Mouse (Mus musculus) heart, embryonic 13.5 days (tissue): ENCODE results near the gene Lmx1b. TPM values are rescaled to one million over a fixed set of nuclear protein-coding genes. Genes with fewer than 3 reads are reported as not detected.

Source experiments
- ATAC-seq: fragments of 200-750 bp; cut with Nextera tagmentation; 2 replicates; pipeline ENCODE4 v1.8.0; 2017; ENCODE audit warnings: moderate TSS enrichment; ENCODE audit not compliant: insufficient number of reproducible peaks, low FRiP score, low TSS enrichment; ENCODE audit errors: extremely low read depth
- H3K27ac ChIP-seq: fragments of 300-500 bp; sonication (generic); replicated peaks from 2 replicates; pipeline ENCODE4 v1.5.1; 2015; ENCODE audit warnings: moderate library complexity, mild to moderate bottlenecking, inconsistent platforms
- H3K27me3 ChIP-seq: fragments of 300-500 bp; sonication (generic); replicated peaks from 2 replicates; pipeline ENCODE4 v1.6.1; 2015; ENCODE audit warnings: mild to moderate bottlenecking, inconsistent platforms
- H3K36me3 ChIP-seq: fragments of 300-500 bp; sonication (generic); 2 replicates; pipeline ENCODE4 v1.6.1; 2015; ENCODE audit warnings: mild to moderate bottlenecking, inconsistent platforms
- H3K4me1 ChIP-seq: fragments of 300-500 bp; sonication (generic); 2 replicates; pipeline ENCODE4 v1.6.1; 2015; ENCODE audit warnings: inconsistent platforms
- H3K4me2 ChIP-seq: fragments of 300-500 bp; sonication (generic); 2 replicates; pipeline ENCODE4 v1.6.1; 2015; ENCODE audit warnings: inconsistent platforms, mild to moderate bottlenecking, moderate library complexity
- H3K4me3 ChIP-seq: fragments of 300-500 bp; sonication (generic); 2 replicates; pipeline ENCODE4 v1.5.1; 2015; ENCODE audit warnings: moderate library complexity, mild to moderate bottlenecking, inconsistent platforms
- H3K9ac ChIP-seq: fragments of 300-500 bp; sonication (generic); 2 replicates; pipeline ENCODE4 v1.6.1; 2015; ENCODE audit warnings: inconsistent platforms, mild to moderate bottlenecking, moderate library complexity
- H3K9me3 ChIP-seq: fragments of 300-500 bp; sonication (generic); 2 replicates; pipeline ENCODE4 v1.6.1; 2016; ENCODE audit warnings: inconsistent platforms
- WGBS: fragments of 180-500 bp; shearing (Covaris S2); methylation state at CpG from one replicate; pipeline ENCODE4 v1.1.7; 2015; ENCODE audit warnings: mixed read lengths; 5-methylcytosine and 5-hydroxymethylcytosine counted together
- polyA plus RNA-seq: library from polyadenylated mRNA; unstranded; fragments of >200 nt; fragmentation: Nextera tagmentation; extraction: Ambion mirVana; gene quantifications from 2 replicates; pipeline ENCODE4 v1.2.1, GENCODE M21; 2015

Gene Lmx1b
- polyA plus RNA-seq, 1 experiment from 2014 or later, result not detected

DNA sequence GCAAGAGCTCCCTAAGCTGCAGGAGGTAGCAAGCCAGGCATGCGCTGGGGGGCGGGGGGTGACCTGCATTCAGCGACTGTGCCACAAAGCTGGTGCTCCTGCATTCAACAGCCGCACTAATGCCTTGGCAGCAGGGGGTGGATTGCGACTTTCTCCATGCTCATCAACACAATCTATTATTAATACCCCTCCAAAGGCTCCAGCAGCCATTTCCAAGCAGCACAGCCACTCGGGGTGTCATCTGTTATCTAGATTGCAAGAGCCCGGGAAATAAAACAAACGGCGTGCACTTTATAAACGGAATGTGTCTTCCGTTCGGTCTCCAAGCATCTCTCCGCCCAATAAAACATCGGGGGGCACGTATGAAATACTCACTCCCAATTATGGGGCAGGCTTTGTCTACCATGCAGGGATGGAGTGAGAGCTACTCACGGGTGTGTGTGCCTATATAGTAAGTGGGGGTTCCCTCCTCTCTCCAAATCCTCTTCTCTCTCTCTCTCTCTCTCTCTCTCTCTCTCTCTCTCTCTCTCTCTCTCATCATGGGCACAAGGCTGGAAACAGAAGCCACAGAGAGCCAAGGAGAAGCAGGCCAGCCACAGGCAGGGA lies 69.0 kb downstream of the Lmx1b start:
- Histone ChIP-seq H3K4me2 (no peak overlapping the region), H3K27me3 (peaks cover 94% of the 10 kb centered on the region), H3K27ac (no peak overlapping the region), H3K9me3 (no peaks in the 10 kb centered on the region), H3K9ac (no peak overlapping the region), H3K36me3 (no peaks in the 10 kb centered on the region), H3K4me1 (no peaks in the 10 kb centered on the region; the same call in 1 of the 2 replicates), H3K4me3 (no peak overlapping the region)
- ATAC-seq, result no peak
- 43% methylated on average over 16 of the region's 16 CpGs for WGBS

DNA sequence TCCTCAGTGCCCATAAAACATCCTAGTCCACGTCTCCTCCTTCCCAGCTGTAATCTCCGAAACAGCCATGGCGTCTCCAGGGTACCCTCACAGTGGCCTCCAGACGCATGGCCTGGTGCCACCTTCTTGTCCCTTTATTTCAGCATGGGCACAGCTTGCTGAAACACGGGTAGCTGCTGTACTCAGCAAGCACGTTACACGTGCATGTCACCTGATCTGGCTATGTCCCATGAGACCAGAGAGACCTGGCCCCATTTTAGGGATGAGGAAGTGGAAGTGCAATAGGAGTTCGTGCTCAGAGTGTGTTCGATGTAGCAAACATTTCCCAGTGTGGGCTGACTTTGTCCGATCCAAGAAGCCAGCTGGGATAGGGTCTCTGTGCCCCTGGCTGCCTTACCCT lies 70.6 kb downstream of the Lmx1b start:
- H3K27ac ChIP-seq, result no peak overlapping the region
- no peak overlapping the region for H3K9ac ChIP-seq
- peaks cover 9% of the 10 kb centered on the region for H3K4me1 ChIP-seq
- H3K9me3 ChIP-seq, result no peaks in the 10 kb centered on the region
- H3K27me3 ChIP-seq, result peaks cover 91% of the 10 kb centered on the region
- no peaks in the 10 kb centered on the region for H3K36me3 ChIP-seq
- ATAC-seq, result no peak
- WGBS, result 69% methylated on average over 10 of the region's 10 CpGs
- no peak overlapping the region for H3K4me2 ChIP-seq
- no peak overlapping the region for H3K4me3 ChIP-seq

DNA sequence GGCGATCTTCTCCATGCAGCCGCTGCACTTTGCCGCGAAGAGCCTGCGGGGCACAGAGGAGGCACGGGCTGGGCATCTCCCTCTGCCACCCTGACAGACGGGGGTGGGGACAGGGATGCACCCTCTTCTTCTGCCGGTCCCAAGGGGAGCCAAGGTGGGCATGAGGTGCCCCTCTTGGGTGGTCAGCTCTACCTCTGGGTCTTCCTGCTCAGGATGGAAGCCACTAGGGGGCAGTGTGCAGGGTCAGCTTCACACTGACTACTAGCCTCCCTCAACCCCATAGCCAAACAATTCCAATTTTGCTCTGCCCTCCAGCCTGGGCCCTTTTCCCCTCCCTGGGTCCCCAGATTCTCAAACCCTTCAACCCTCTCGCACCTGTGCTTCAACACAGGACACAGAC lies 71.1 kb downstream of the Lmx1b start:
- Histone ChIP-seq H3K36me3 (no peaks in the 10 kb centered on the region), H3K9ac (no peak overlapping the region), H3K4me3 (peak overlapping the region; percentile 29), H3K27ac (no peak overlapping the region), H3K9me3 (no peaks in the 10 kb centered on the region), H3K4me2 (peak overlapping the region; percentile 50), H3K27me3 (peaks cover 93% of the 10 kb centered on the region), H3K4me1 (peaks cover 9% of the 10 kb centered on the region)
- no peak for ATAC-seq
- 8% methylated on average over 9 of the region's 9 CpGs for WGBS

DNA sequence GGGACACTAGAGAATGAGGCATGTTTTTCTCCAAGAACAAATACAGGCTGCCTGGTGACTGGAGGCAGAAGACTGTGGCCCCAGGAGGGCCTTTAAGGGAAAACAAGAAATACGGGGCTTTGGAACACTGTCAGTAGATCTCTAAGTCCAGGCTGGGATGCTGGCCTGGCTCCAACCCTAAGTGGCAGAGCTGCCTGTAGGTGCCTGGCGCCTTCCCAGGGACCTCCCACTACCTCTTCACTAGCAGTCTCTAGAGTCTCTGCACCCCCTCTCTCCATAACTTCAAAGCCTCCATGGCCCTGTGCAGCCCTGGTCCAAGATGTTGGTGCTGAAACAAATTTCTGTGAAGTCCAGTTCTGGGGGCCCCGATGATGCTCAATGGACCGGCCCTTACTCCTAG lies 74.4 kb downstream of the Lmx1b start:
- Histone ChIP-seq H3K27me3 (peaks cover 80% of the 10 kb centered on the region), H3K4me3 (no peak overlapping the region), H3K4me2 (no peak overlapping the region), H3K9me3 (no peaks in the 10 kb centered on the region), H3K27ac (no peak overlapping the region), H3K9ac (no peak overlapping the region), H3K36me3 (no peaks in the 10 kb centered on the region), H3K4me1 (peaks cover 9% of the 10 kb centered on the region)
- no peak for ATAC-seq
- 42% methylated on average over 4 of the region's 4 CpGs for WGBS

DNA sequence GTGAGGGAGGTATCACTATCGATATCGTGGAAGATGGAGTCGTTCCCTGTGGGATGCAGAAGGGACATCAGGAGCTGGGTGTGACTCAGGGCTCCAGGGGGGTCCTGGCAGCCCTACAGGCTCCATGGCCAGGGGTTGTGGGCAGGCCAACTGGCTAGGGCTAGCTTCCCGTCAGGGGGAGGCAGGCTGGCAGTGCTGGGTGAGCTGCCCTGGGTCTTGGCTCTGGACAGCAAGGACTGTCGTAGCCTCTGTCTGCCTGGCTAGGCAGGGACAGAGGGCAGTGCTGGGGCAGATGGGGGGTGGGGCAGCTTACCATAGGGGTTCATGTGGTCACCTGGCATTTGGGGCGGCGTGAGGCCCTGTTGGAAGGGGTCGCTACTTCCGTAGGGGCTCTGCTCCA lies 75.6 kb downstream of the Lmx1b start:
- H3K4me2 ChIP-seq, result no peak overlapping the region
- H3K9ac ChIP-seq, result no peak overlapping the region
- no peaks in the 10 kb centered on the region for H3K36me3 ChIP-seq
- H3K27me3 ChIP-seq, result peaks cover 80% of the 10 kb centered on the region
- H3K9me3 ChIP-seq, result no peaks in the 10 kb centered on the region
- WGBS, result 81% methylated on average over 9 of the region's 9 CpGs
- H3K4me1 ChIP-seq, result peaks cover 9% of the 10 kb centered on the region
- H3K27ac ChIP-seq, result no peak overlapping the region
- ATAC-seq, result no peak
- H3K4me3 ChIP-seq, result no peak overlapping the region

DNA sequence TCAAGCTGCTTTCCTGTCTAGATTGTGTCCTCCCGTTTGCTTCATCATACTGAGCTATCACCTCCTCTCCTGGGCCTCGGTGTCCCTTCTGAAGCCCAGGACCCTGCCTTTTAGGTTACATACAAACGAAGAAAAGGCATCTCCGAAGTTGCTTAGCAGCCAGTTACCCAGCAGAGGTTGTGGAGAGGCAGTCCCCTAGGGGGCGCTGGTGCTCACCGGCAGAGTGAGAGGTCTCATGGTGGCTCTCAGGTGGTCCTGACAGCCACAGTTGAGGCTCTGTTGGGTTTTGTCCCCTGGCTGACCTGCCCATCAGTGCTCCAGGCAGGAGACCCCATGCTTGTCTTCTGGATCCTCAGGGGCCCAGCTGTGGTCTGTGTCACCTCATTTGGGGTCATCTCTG lies 80.6 kb downstream of the Lmx1b start:
- no peaks in the 10 kb centered on the region for H3K9me3 ChIP-seq
- H3K27me3 ChIP-seq, result peaks cover 69% of the 10 kb centered on the region
- no peak overlapping the region for H3K27ac ChIP-seq
- H3K4me3 ChIP-seq, result no peak overlapping the region
- H3K36me3 ChIP-seq, result no peaks in the 10 kb centered on the region
- H3K4me2 ChIP-seq, result no peak overlapping the region; the same call in 1 of the 2 replicates
- H3K4me1 ChIP-seq, result peaks cover 5% of the 10 kb centered on the region; the same call in 1 of the 2 replicates
- 10% methylated on average over 6 of the region's 6 CpGs for WGBS
- no peak overlapping the region for H3K9ac ChIP-seq
- ATAC-seq, result no peak

DNA sequence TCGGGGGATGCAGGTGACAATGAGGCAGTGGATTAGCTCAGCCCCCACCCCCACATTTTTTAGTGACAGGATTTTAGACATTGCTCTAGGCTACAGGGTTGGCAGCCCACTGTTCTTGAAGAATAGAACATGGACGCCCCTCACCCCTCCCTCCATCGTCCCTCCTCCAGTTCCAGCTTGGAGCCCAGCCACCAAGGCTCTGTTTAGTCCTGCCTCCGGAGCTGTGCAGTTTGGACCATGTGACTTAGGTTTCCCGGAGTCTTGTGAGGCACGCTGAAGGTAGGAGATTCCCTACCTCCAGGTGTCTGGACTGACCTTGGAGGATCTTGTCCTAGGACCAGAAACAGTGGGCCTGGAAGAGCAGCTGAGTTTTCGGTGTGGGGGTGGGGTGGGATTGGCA lies 81.0 kb downstream of the Lmx1b start:
- H3K4me3 ChIP-seq, result no peak overlapping the region
- no peaks in the 10 kb centered on the region for H3K9me3 ChIP-seq
- H3K27ac ChIP-seq, result no peak overlapping the region
- H3K36me3 ChIP-seq, result no peaks in the 10 kb centered on the region
- H3K9ac ChIP-seq, result no peak overlapping the region
- peaks cover 5% of the 10 kb centered on the region; the same call in 1 of the 2 replicates for H3K4me1 ChIP-seq
- peaks cover 68% of the 10 kb centered on the region for H3K27me3 ChIP-seq
- H3K4me2 ChIP-seq, result no peak overlapping the region; the same call in 1 of the 2 replicates
- 37% methylated on average over 7 of the region's 7 CpGs for WGBS
- no peak for ATAC-seq

DNA sequence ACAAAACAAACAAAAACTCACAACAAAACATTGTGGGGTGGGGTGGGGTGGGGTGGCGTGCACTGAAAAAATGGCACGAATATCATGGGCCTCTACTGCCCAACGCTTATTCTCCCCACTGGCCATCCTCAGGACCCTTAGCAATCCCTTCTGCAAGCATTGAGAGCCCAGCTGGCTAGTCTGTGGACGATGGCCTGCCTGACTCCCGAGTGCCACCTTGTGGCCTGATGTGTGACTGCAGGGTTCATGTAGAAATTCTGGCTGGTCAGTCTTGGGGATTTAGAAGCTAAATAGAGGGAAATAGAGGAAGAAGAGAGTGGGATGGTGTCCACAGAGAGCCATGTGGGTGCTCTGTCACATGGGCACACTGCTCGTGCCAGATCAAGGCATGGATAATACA lies 82.1 kb downstream of the Lmx1b start:
- H3K27me3 ChIP-seq, result peaks cover 60% of the 10 kb centered on the region
- H3K4me2 ChIP-seq, result no peak overlapping the region
- no peak for ATAC-seq
- no peaks in the 10 kb centered on the region for H3K36me3 ChIP-seq
- H3K9me3 ChIP-seq, result no peaks in the 10 kb centered on the region
- H3K9ac ChIP-seq, result no peak overlapping the region
- no peak overlapping the region for H3K4me3 ChIP-seq
- WGBS, result 6% methylated on average over 6 of the region's 6 CpGs
- H3K27ac ChIP-seq, result no peak overlapping the region
- peaks cover 5% of the 10 kb centered on the region; the same call in 1 of the 2 replicates for H3K4me1 ChIP-seq

DNA sequence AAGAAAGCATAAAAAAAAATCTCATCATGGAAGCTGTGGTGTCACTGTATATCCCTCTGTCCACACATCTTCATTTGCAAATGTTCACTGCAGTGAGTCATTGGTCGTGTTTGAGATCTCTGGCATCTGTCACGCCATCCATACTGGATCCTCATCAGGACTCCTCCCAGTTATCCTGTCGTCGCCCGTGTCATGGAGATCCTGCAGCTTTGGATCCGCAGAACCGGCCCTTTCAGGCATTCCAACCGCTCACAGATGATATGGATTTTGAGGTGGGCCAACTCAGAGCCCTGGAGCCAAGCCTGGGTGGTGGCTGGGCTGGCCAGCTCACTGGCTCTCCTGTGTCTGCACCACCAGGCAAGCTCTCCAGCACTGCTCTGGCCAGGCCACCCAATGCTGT lies 84.7 kb downstream of the Lmx1b start:
- peaks cover 5% of the 10 kb centered on the region; the same call in 1 of the 2 replicates for H3K4me1 ChIP-seq
- H3K9me3 ChIP-seq, result no peaks in the 10 kb centered on the region
- WGBS, result 62% methylated on average over 8 of the region's 8 CpGs
- no peak overlapping the region for H3K9ac ChIP-seq
- ATAC-seq, result no peak
- H3K27ac ChIP-seq, result no peak overlapping the region
- H3K36me3 ChIP-seq, result no peaks in the 10 kb centered on the region
- peaks cover 50% of the 10 kb centered on the region for H3K27me3 ChIP-seq
- H3K4me2 ChIP-seq, result no peak overlapping the region
- no peak overlapping the region for H3K4me3 ChIP-seq

DNA sequence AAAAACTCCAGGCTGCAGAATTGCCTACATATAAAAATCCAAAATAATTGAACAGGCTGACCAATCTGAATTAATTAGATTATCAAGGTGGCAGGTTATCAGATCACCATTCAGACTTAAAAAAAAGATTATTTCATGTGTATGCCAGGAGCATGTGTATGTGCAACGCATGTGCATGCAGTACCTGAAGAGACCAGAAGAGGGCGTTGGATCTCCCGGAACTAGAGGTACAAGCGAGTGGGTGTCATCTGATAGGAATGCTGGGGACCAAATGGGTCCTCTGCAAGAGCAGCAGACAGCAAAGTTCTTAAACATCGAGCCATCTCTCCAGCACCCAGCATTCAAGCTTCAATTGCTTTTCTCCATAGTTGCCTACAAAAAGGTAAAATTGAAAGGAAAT lies 87.6 kb downstream of the Lmx1b start:
- Histone ChIP-seq H3K27me3 (peaks cover 41% of the 10 kb centered on the region), H3K36me3 (no peaks in the 10 kb centered on the region), H3K27ac (no peak overlapping the region), H3K4me1 (no peaks in the 10 kb centered on the region), H3K4me2 (no peak overlapping the region), H3K9me3 (no peaks in the 10 kb centered on the region), H3K9ac (no peak overlapping the region), H3K4me3 (no peak overlapping the region)
- no peak for ATAC-seq
- 49% methylated on average over 5 of the region's 5 CpGs for WGBS

DNA sequence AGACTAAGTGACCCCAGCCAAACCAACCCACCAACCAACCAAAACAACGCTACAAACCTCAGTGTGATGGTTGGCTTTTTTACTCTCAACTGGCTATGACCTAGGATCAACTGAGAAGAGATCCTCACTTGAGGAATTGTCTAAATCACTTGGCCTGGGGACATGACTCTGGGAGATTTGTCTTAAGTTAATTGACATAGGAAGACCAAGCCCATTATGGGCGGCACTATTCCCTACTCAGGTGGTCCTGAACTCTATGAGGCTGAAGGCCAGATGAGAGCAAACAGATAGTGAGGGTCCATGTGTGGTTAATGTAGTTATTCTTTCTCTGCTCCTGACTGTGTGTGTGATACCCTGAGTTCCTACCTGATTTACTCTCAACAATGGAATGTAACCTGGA lies 92.7 kb downstream of the Lmx1b start:
- Histone ChIP-seq H3K27ac (no peak overlapping the region), H3K4me3 (no peak overlapping the region), H3K9ac (no peak overlapping the region), H3K9me3 (no peaks in the 10 kb centered on the region), H3K4me2 (no peak overlapping the region), H3K4me1 (peaks cover 28% of the 10 kb centered on the region), H3K36me3 (no peaks in the 10 kb centered on the region), H3K27me3 (peaks cover 67% of the 10 kb centered on the region)
- 87% methylated on average over 2 of the region's 2 CpGs for WGBS
- no peak for ATAC-seq

DNA sequence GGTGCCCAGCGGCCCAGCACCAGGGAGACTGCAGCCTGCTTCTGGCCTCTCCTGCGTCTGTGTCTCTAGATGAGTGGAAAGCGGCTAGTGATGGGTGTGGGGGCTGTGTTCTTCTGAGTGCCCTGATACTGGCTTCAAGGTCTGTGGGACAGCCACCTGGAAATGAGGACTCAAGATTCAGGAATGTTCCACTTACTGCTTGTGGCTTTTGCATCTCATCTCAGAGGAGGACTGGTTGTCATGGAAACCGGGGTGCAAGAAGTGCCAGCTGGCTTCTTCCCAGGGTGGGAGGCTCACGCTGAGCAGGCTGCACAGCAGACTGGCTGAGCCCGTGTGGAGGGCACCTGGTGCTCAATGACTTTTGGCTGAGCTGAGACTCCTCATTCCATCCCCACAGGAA lies 93.4 kb downstream of the Lmx1b start:
- Histone ChIP-seq H3K9me3 (no peaks in the 10 kb centered on the region), H3K4me1 (peaks cover 28% of the 10 kb centered on the region), H3K27ac (0 out of 2 replicates have a peak overlapping the region, but pooled peaks have one; percentile 24), H3K4me3 (no peak overlapping the region), H3K36me3 (no peaks in the 10 kb centered on the region), H3K4me2 (no peak overlapping the region), H3K9ac (no peak overlapping the region), H3K27me3 (peaks cover 71% of the 10 kb centered on the region)
- ATAC-seq, result no peak
- WGBS, result 27% methylated on average over 6 of the region's 6 CpGs
